Mouse (Mus musculus): Measurements from ENCODE around the gene Gm14137.

- TF ChIP-seq CTCF (IDR thresholded peaks at IDR 0.05; ENCODE audit: control insufficient read depth, insufficient read depth, insufficient read length) (no peak), MYOG (IDR thresholded peaks at IDR 0.05; ENCODE audit: control insufficient read depth, extremely low read depth, insufficient read length) (no peak), MYOD1 (IDR thresholded peaks at IDR 0.05; ENCODE audit: control insufficient read depth, insufficient read length, low read depth) (no peak)
Measured at GRCm38 (mm10) chr2:119147775-119148174, 26.5 kb upstream of the Gm14137 start.
